Mouse (Mus musculus) liver, embryonic 14.5 days (tissue): ENCODE data around the gene Lrrc8a. TPM values are rescaled to one million over a fixed set of nuclear protein-coding genes. Genes with fewer than 3 reads are reported as not detected.

ENCODE experiments used
- ATAC-seq: fragments of 200-750 bp; cut with Nextera tagmentation; 2 replicates; pipeline ENCODE4 v1.8.0; 2017; ENCODE audit warnings: moderate number of reproducible peaks, mild to moderate bottlenecking, moderate library complexity; ENCODE audit not compliant: insufficient read depth
- DNase-seq, 3 experiments: peaks; one replicate each; pipeline ENCODE4 v3.0.0-alpha.2; 2012 to 2013; ENCODE audit warnings: low read depth in 3 of 3, low spot score in 3 of 3
- H3K27ac ChIP-seq: fragments of 300-500 bp; sonication (generic); 2 replicates; pipeline ENCODE4 v1.5.1; 2014; ENCODE audit warnings: moderate library complexity, mild to moderate bottlenecking, control low read depth, inconsistent platforms
- H3K27me3 ChIP-seq: fragments of 300-500 bp; sonication (generic); 2 replicates; pipeline ENCODE4 v1.6.1; 2014; ENCODE audit warnings: mild to moderate bottlenecking, low read length, moderate library complexity; ENCODE audit not compliant: control insufficient read depth, insufficient read depth
- H3K36me3 ChIP-seq: fragments of 300-500 bp; sonication (generic); replicated peaks from 2 replicates; pipeline ENCODE4 v1.6.1; 2014; ENCODE audit warnings: low read depth; ENCODE audit not compliant: control insufficient read depth, insufficient read depth
- H3K4me1 ChIP-seq, 2 experiments: fragments of 200-500 bp in 1 of 2; fragments of 300-500 bp in 1 of 2; sonication (generic) in 1 of 2; replicated peaks; 2 replicates each; pipeline ENCODE4 v1.6.1; 2012 to 2014; ENCODE audit warnings: antibody characterized with exemption in 1 of 2, inconsistent platforms in 1 of 2, low read length in 1 of 2; ENCODE audit not compliant: control insufficient read depth in 2 of 2, insufficient read depth in 2 of 2
- H3K4me2 ChIP-seq: fragments of 300-500 bp; sonication (generic); 2 replicates; pipeline ENCODE4 v1.6.1; 2014; ENCODE audit warnings: low read depth, mild to moderate bottlenecking, control low read depth, moderate library complexity
- H3K4me3 ChIP-seq, 2 experiments: fragments of 200-500 bp in 1 of 2; fragments of 300-500 bp in 1 of 2; sonication (generic) in 1 of 2; 2 replicates each; pipeline ENCODE4 v1.5.1; 2012 to 2014; ENCODE audit warnings: low read depth in 2 of 2, low read length in 2 of 2, mild to moderate bottlenecking in 2 of 2, control low read depth in 1 of 2, inconsistent platforms in 1 of 2, moderate library complexity in 1 of 2; ENCODE audit not compliant: insufficient read depth in 1 of 2
- H3K9ac ChIP-seq: fragments of 300-500 bp; sonication (generic); replicated peaks from 2 replicates; pipeline ENCODE4 v1.6.1; 2014; ENCODE audit warnings: mild to moderate bottlenecking, control low read depth, moderate library complexity
- H3K9me3 ChIP-seq: fragments of 300-500 bp; sonication (generic); 2 replicates; pipeline ENCODE4 v1.6.1; 2016; ENCODE audit warnings: low read length, mixed read lengths; ENCODE audit not compliant: control insufficient read depth
- CTCF ChIP-seq: IDR thresholded peaks from 2 replicates; pipeline ENCODE4 v1.5.1; 2016; ENCODE audit warnings: antibody characterized with exemption, low read depth, control low read depth
- EP300 ChIP-seq: IDR thresholded peaks from 2 replicates; pipeline ENCODE4 v1.6.1; 2016; ENCODE audit warnings: antibody characterized with exemption, low read depth
- WGBS: fragments of 180-500 bp; shearing (Covaris S2); extraction: QIAGEN DNeasy Blood & Tissue Kit; methylation state at CpG from one replicate; pipeline ENCODE4 v1.1.7; 2014; ENCODE audit not compliant: insufficient replicate concordance; 5-methylcytosine and 5-hydroxymethylcytosine counted together
- polyA plus RNA-seq, 2 experiments: library from polyadenylated mRNA; depleted of rRNA in 1 of 2; stranded (reverse) in 1 of 2; unstranded in 1 of 2; fragments of >200 nt; fragmentation: Nextera tagmentation in 1 of 2; extraction: Ambion mirVana in 1 of 2; gene quantifications; 2 replicates each; pipeline versions ENCODE4 v1.2.1 to v1.2.3; 2012 to 2014

Lrrc8a gene
- polyA plus RNA-seq, 2 experiments: 3.4 to 10.8 TPM

DNA sequence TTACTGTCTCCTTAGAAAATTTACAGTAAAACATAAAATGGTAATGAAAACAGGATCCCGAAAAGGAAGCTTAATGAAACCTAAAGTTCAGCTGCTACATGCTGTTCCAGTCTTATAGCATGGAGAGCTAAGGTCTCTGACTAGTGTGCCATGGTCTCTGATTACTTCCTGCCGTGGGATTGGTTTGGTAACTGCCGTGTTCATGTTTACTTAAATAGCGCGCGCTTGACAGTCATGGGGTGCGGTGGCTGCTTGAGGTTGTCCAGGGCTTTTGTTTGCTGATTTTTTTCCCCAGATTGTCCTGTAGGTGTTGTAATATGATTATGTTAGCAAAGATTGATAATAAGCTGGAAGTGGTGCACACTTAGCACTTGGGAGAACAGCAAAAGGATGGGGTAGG is 68.6 kb downstream of the Lrrc8a start:
- H3K36me3 ChIP-seq: peaks cover 68% of the 10 kb centered on the region
- no peak overlapping the region for H3K9ac ChIP-seq
- H3K4me3 ChIP-seq: no peak overlapping the region
- H3K9me3 ChIP-seq: no peaks in the 10 kb centered on the region
- no peak overlapping the region for H3K27ac ChIP-seq
- no peaks in the 10 kb centered on the region for H3K4me1 ChIP-seq
- ATAC-seq (no peak), DNase-seq (no peak)
- H3K27me3 ChIP-seq: no peaks in the 10 kb centered on the region
- 89% methylated on average over 7 of the region's 7 CpGs for WGBS
- TF ChIP-seq CTCF: no peak
- no peak for TF ChIP-seq EP300
- no peak overlapping the region for H3K4me2 ChIP-seq

GRCm38 (mm10) chr2:30309351-30309750 is 71.8 kb downstream of the Lrrc8a start:
- no peaks in the 10 kb centered on the region for H3K9me3 ChIP-seq
- no peak overlapping the region for H3K27ac ChIP-seq

DNA sequence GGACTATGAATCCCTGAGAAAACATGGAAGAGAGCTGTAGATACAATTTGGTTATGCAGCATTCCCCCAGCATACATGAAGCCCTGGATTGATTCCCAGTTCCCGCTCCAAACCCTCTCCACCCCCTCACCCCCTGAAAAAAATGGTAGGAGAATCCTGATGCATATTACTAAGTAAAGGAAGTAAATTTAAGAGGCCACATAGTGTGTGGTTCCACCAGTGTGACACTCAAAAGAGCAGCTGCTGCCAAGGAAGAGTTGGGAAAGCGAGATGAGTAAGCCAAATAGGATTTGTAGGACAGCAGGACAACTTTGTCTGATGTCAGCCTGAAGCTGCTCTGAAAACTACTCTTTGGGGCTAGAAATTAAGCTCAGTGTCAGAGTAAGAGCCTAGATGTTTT is 74.0 kb downstream of the Lrrc8a start:
- Histone ChIP-seq H3K27me3 (no peaks in the 10 kb centered on the region), H3K4me3 (no peak overlapping the region), H3K27ac (no peak overlapping the region), H3K4me1 (no peaks in the 10 kb centered on the region), H3K9me3 (no peaks in the 10 kb centered on the region), H3K9ac (no peak overlapping the region), H3K36me3 (peaks cover 76% of the 10 kb centered on the region), H3K4me2 (no peak overlapping the region)
- ATAC-seq (no peak), DNase-seq (no peak)
- no peak for TF ChIP-seq CTCF
- no peak for TF ChIP-seq EP300
- 87% methylated on average over 2 of the region's 2 CpGs for WGBS

More at GRCm38 (mm10) chr2:30309351-30309750, 71.8 kb downstream of the Lrrc8a start:
- Histone ChIP-seq H3K36me3 (peaks cover 81% of the 10 kb centered on the region), H3K27me3 (no peaks in the 10 kb centered on the region), H3K9ac (no peak overlapping the region), H3K4me3 (no peak overlapping the region), H3K4me1 (no peaks in the 10 kb centered on the region), H3K4me2 (no peak overlapping the region)
- ATAC-seq (peak; percentile 52; the same call in 1 of the 2 replicates), DNase-seq (no peak)
- WGBS: 32% methylated on average over 3 of the region's 3 CpGs
- TF ChIP-seq CTCF: no peak
- TF ChIP-seq EP300: 0 out of 2 replicates have a peak, but pooled peaks have one; percentile 10

Other genes starting within 250 kb of the Lrrc8a start
- gene Wdr34, start 188.8 kb upstream of the Lrrc8a start, polyA plus RNA-seq (2012; rRNA removed): 5.6 and 5.8 TPM in 2 replicates
- gene Wdr34, start 188.8 kb upstream of the Lrrc8a start, polyA plus RNA-seq (2014; fragmentation: Nextera tagmentation; extraction: Ambion mirVana): 6.0 and 6.8 TPM in 2 replicates
- gene Set, start 180.3 kb upstream of the Lrrc8a start, polyA plus RNA-seq (2012; rRNA removed): 56.1 and 159 TPM in 2 replicates
- gene Set, start 180.3 kb upstream of the Lrrc8a start, polyA plus RNA-seq (2014; fragmentation: Nextera tagmentation; extraction: Ambion mirVana): 179 and 189 TPM in 2 replicates
- gene Pkn3, start 160.0 kb upstream of the Lrrc8a start, polyA plus RNA-seq (2012; rRNA removed): 3.0 and 3.5 TPM in 2 replicates
- gene Pkn3, start 160.0 kb upstream of the Lrrc8a start, polyA plus RNA-seq (2014; fragmentation: Nextera tagmentation; extraction: Ambion mirVana): 1.8 and 2.0 TPM in 2 replicates
- 23.4 and 25.5 TPM in 2 replicates for gene Zdhhc12, start 144.1 kb upstream of the Lrrc8a start, polyA plus RNA-seq (2012; rRNA removed)
- 17.4 and 21.5 TPM in 2 replicates for gene Zdhhc12, start 144.1 kb upstream of the Lrrc8a start, polyA plus RNA-seq (2014; fragmentation: Nextera tagmentation; extraction: Ambion mirVana)
- 8.1 and 8.5 TPM in 2 replicates for gene Zer1, start 113.1 kb upstream of the Lrrc8a start, polyA plus RNA-seq (2012; rRNA removed)
- 1.9 and 2.0 TPM in 2 replicates for gene Zer1, start 113.1 kb upstream of the Lrrc8a start, polyA plus RNA-seq (2014; fragmentation: Nextera tagmentation; extraction: Ambion mirVana)
- 11.3 and 12.7 TPM in 2 replicates for gene Tbc1d13, start 104.0 kb upstream of the Lrrc8a start, polyA plus RNA-seq (2012; rRNA removed)
- gene Tbc1d13, start 104.0 kb upstream of the Lrrc8a start, polyA plus RNA-seq (2014; fragmentation: Nextera tagmentation; extraction: Ambion mirVana): 3.6 and 3.9 TPM in 2 replicates
- 11.9 and 15.1 TPM in 2 replicates for gene Endog, start 66.2 kb upstream of the Lrrc8a start, polyA plus RNA-seq (2012; rRNA removed)
- gene Endog, start 66.2 kb upstream of the Lrrc8a start, polyA plus RNA-seq (2014; fragmentation: Nextera tagmentation; extraction: Ambion mirVana): 19.1 and 20.3 TPM in 2 replicates
- gene Spout1, start 59.3 kb upstream of the Lrrc8a start, polyA plus RNA-seq (2012; rRNA removed): 18.6 and 20.3 TPM in 2 replicates
- 18.7 and 25.2 TPM in 2 replicates for gene Spout1, start 59.3 kb upstream of the Lrrc8a start, polyA plus RNA-seq (2014; fragmentation: Nextera tagmentation; extraction: Ambion mirVana)
- 14.3 and 16.8 TPM in 2 replicates for gene Kyat1, start 31.9 kb upstream of the Lrrc8a start, polyA plus RNA-seq (2012; rRNA removed)
- 9.5 and 11.6 TPM in 2 replicates for gene Kyat1, start 31.9 kb upstream of the Lrrc8a start, polyA plus RNA-seq (2014; fragmentation: Nextera tagmentation; extraction: Ambion mirVana)
- 0.90 and 1.1 TPM in 2 replicates for gene Gm28035, start 2.9 kb downstream of the Lrrc8a start, polyA plus RNA-seq (2012; rRNA removed)
- gene Gm28035, start 2.9 kb downstream of the Lrrc8a start, polyA plus RNA-seq (2014; fragmentation: Nextera tagmentation; extraction: Ambion mirVana): 0.04 TPM in 1 of 2 replicates, not detected in the other
- gene Phyhd1, start 28.5 kb downstream of the Lrrc8a start, polyA plus RNA-seq (2012; rRNA removed): 15.9 and 18.1 TPM in 2 replicates
- 9.8 and 10.3 TPM in 2 replicates for gene Phyhd1, start 28.5 kb downstream of the Lrrc8a start, polyA plus RNA-seq (2014; fragmentation: Nextera tagmentation; extraction: Ambion mirVana)
- gene Gm28038, start 43.3 kb downstream of the Lrrc8a start, polyA plus RNA-seq (2012; rRNA removed): not detected in 2 replicates
- gene Gm28038, start 43.3 kb downstream of the Lrrc8a start, polyA plus RNA-seq (2014; fragmentation: Nextera tagmentation; extraction: Ambion mirVana): not detected in 2 replicates
- gene Dolk, start 48.6 kb downstream of the Lrrc8a start, polyA plus RNA-seq (2012; rRNA removed): 4.6 and 5.1 TPM in 2 replicates
- 10.9 and 11.4 TPM in 2 replicates for gene Dolk, start 48.6 kb downstream of the Lrrc8a start, polyA plus RNA-seq (2014; fragmentation: Nextera tagmentation; extraction: Ambion mirVana)
- gene Nup188, start 48.7 kb downstream of the Lrrc8a start, polyA plus RNA-seq (2012; rRNA removed): 15.7 and 16.1 TPM in 2 replicates
- gene Nup188, start 48.7 kb downstream of the Lrrc8a start, polyA plus RNA-seq (2014; fragmentation: Nextera tagmentation; extraction: Ambion mirVana): 19.1 and 20.8 TPM in 2 replicates
- 22.2 and 23.1 TPM in 2 replicates for gene Sh3glb2, start 121.6 kb downstream of the Lrrc8a start, polyA plus RNA-seq (2012; rRNA removed)
- gene Sh3glb2, start 121.6 kb downstream of the Lrrc8a start, polyA plus RNA-seq (2014; fragmentation: Nextera tagmentation; extraction: Ambion mirVana): 13.6 and 15.4 TPM in 2 replicates
- gene Miga2, start 126.5 kb downstream of the Lrrc8a start, polyA plus RNA-seq (2012; rRNA removed): 6.1 and 6.9 TPM in 2 replicates
- 5.3 and 5.8 TPM in 2 replicates for gene Miga2, start 126.5 kb downstream of the Lrrc8a start, polyA plus RNA-seq (2014; fragmentation: Nextera tagmentation; extraction: Ambion mirVana)
- gene Dolpp1, start 154.5 kb downstream of the Lrrc8a start, polyA plus RNA-seq (2012; rRNA removed): 17.0 and 23.1 TPM in 2 replicates
- gene Dolpp1, start 154.5 kb downstream of the Lrrc8a start, polyA plus RNA-seq (2014; fragmentation: Nextera tagmentation; extraction: Ambion mirVana): 13.5 and 17.4 TPM in 2 replicates
- 14.6 and 15.0 TPM in 2 replicates for gene Crat, start 178.1 kb downstream of the Lrrc8a start, polyA plus RNA-seq (2012; rRNA removed)
- gene Crat, start 178.1 kb downstream of the Lrrc8a start, polyA plus RNA-seq (2014; fragmentation: Nextera tagmentation; extraction: Ambion mirVana): 27.4 and 27.9 TPM in 2 replicates
- gene Ptpa, start 178.3 kb downstream of the Lrrc8a start, polyA plus RNA-seq (2012; rRNA removed): 78.2 and 103 TPM in 2 replicates
- 63.3 and 63.5 TPM in 2 replicates for gene Ptpa, start 178.3 kb downstream of the Lrrc8a start, polyA plus RNA-seq (2014; fragmentation: Nextera tagmentation; extraction: Ambion mirVana)
- gene Ier5l, start 236.5 kb downstream of the Lrrc8a start, polyA plus RNA-seq (2012; rRNA removed): 0.86 and 0.90 TPM in 2 replicates
- 0.10 and 0.13 TPM in 2 replicates for gene Ier5l, start 236.5 kb downstream of the Lrrc8a start, polyA plus RNA-seq (2014; fragmentation: Nextera tagmentation; extraction: Ambion mirVana)